Mouse (Mus musculus): Measurements from ENCODE around the gene Ybx2.

GRCm38 (mm10) chr11:69934681-69935080 lies 915 bp upstream of the Ybx2 start:
- TF ChIP-seq CTCF (IDR thresholded peaks at IDR 0.05; ENCODE audit: extremely low read depth, insufficient read depth, low read length), result no peak
- TF ChIP-seq POLR2A (IDR thresholded peaks at IDR 0.05; ENCODE audit: extremely low read depth, insufficient read depth, low read length), result no peak
